Mouse (Mus musculus) hindbrain, embryonic 12.5 days (tissue): ENCODE measurements around the gene Rcor1. TPM values are rescaled to one million over a fixed set of nuclear protein-coding genes. Genes with fewer than 3 reads are reported as not detected.

Experiments used
- ATAC-seq: fragments of 200-750 bp; cut with Nextera tagmentation; 2 replicates; pipeline ENCODE4 v1.8.0; 2017; ENCODE audit warnings: moderate TSS enrichment; ENCODE audit not compliant: low FRiP score
- H3K27ac ChIP-seq: fragments of 300-500 bp; sonication (generic); 2 replicates; pipeline ENCODE4 v1.5.1; 2016; ENCODE audit warnings: mild to moderate bottlenecking
- H3K27me3 ChIP-seq: fragments of 300-500 bp; sonication (generic); 2 replicates; pipeline ENCODE4 v1.6.1; 2016; ENCODE audit warnings: mild to moderate bottlenecking
- H3K36me3 ChIP-seq: fragments of 300-500 bp; sonication (generic); 2 replicates; pipeline ENCODE4 v1.6.1; 2016; ENCODE audit warnings: mild to moderate bottlenecking
- H3K4me1 ChIP-seq: fragments of 300-500 bp; sonication (generic); 2 replicates; pipeline ENCODE4 v1.6.1; 2016
- H3K4me2 ChIP-seq: fragments of 300-500 bp; sonication (generic); replicated peaks from 2 replicates; pipeline ENCODE4 v1.6.1; 2016; ENCODE audit warnings: mild to moderate bottlenecking
- H3K4me3 ChIP-seq: fragments of 300-500 bp; sonication (generic); 2 replicates; pipeline ENCODE4 v1.5.1; 2016; ENCODE audit warnings: mild to moderate bottlenecking
- H3K9ac ChIP-seq: fragments of 300-500 bp; sonication (generic); 2 replicates; pipeline ENCODE4 v1.6.1; 2016; ENCODE audit warnings: mild to moderate bottlenecking, moderate library complexity
- H3K9me3 ChIP-seq: fragments of 300-500 bp; sonication (generic); replicated peaks from 2 replicates; pipeline ENCODE4 v1.6.1; 2016; ENCODE audit warnings: mild to moderate bottlenecking
- WGBS: fragments of 180-500 bp; shearing (Covaris S2); methylation state at CpG from one replicate; pipeline ENCODE4 v1.1.7; 2016; 5-methylcytosine and 5-hydroxymethylcytosine counted together
- polyA plus RNA-seq: library from polyadenylated mRNA; unstranded; fragments of >200 nt; fragmentation: Nextera tagmentation; extraction: Ambion mirVana; gene quantifications from 2 replicates; pipeline ENCODE4 v1.2.1, GENCODE M21; 2016

The Rcor1 gene
- polyA plus RNA-seq, 1 experiment from 2014 or later: 10.0 TPM

DNA sequence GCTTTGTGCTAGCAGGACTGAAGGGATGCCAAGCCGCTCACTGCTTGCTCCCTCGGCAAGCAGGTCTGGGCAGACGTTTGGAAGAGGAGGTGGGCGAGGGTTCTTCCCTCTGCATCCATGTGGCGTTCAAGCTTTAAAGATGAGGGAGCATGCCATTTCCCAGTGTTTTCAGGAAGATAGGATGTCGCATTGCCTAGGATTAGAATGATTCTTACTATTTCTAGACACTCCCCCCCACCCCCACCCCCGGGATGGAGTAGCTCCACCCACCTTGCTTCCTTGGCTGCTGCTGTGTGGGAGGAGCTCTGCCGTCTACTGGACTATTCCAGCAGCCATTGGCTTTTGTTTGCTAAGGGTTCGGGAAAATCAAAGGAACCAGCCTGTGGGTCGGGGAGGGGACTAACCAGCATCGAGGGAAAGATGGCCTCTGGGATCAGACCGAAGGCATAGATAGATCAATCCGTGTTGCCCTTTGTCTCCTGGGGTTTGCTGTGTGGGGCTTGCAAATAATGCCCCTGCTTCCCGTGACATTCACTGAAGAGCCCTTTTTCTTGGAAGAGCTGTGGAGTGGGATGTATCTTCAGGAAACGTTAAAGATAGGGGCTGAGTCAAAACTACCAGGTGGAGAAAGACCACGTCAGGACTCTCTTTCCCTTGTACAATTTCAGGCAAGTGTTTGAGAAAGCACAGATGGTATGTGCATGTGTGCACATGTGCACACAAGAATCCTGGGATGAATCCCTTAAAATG is 123.3 kb downstream of the Rcor1 start:
- peak overlapping the region; percentile 32 for H3K9ac ChIP-seq
- H3K4me3 ChIP-seq: peak overlapping the region; percentile 7; the same call in 1 of the 2 replicates
- H3K36me3 ChIP-seq: no peaks in the 10 kb centered on the region
- H3K27ac ChIP-seq: peak overlapping the region; percentile 82
- H3K9me3 ChIP-seq: no peaks in the 10 kb centered on the region
- 11% methylated on average over 16 of the region's 16 CpGs for WGBS
- peak; percentile 47 for ATAC-seq
- H3K4me2 ChIP-seq: peak overlapping the region; percentile 46
- peaks cover 35% of the 10 kb centered on the region for H3K4me1 ChIP-seq
- no peaks in the 10 kb centered on the region for H3K27me3 ChIP-seq

DNA sequence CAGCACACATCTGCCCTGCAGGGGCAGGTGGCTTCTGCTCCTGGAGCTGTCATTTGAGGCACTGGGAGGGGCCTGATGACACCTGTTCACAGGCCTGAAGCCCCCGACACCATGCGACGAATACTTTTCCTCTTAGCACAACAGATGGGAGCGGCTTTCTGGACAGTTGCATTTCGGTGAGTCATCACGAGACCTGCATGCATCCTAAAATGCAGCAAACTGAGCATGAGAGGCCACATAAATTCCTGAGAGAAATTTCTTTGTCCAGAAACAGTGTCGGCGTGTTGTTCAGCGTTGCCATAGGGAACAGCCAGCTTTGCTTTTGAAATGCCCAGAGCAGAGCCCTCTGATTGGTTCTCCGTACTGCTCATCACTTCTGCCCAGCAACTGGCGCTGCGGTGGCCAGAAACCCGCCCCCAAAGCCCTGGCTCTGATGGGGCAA is 125.2 kb downstream of the Rcor1 start:
- Histone ChIP-seq H3K9me3 (no peaks in the 10 kb centered on the region), H3K4me1 (peaks cover 50% of the 10 kb centered on the region), H3K4me2 (peak overlapping the region; percentile 65), H3K4me3 (peak overlapping the region; percentile 31), H3K36me3 (no peaks in the 10 kb centered on the region), H3K27me3 (no peaks in the 10 kb centered on the region), H3K9ac (peak overlapping the region; percentile 53; the same call in 1 of the 2 replicates), H3K27ac (peak overlapping the region; percentile 91)
- 1% methylated on average over 13 of the region's 13 CpGs for WGBS
- peak; percentile 87 for ATAC-seq

DNA sequence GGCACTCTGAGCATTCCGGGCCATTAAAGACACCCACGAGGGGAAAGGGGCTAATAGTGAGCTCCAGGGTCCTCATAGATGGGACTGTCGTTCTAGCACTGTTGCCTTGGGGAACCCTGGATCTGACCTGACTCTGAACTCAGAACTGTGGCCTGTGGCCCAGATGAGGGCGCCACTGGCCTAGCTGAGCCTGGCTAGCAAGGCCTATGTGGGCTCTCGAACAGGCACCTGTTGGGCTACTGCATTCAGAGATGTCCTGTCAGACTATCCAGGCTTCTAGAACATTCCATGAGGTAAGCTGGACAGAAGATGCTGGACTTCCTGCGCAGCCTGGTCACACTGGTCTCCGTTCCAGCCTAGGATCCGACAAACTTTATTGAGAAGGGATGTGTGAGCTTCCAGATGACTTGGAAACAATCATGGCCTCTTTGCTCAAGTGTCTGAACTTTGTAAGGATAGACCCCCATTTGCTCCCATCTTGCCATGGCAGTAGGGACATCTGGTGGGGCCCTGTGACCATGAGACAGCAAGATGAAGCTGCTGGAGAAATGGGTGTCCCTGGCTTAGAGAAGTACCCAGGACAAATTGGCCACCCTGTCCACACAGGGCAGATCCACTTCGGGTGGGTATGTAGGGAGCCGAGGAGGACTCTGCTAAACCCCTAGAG is 126.1 kb downstream of the Rcor1 start:
- H3K27me3 ChIP-seq: no peaks in the 10 kb centered on the region
- H3K27ac ChIP-seq: peak overlapping the region; percentile 91
- H3K9me3 ChIP-seq: no peaks in the 10 kb centered on the region
- 70% methylated on average over 10 of the region's 10 CpGs for WGBS
- ATAC-seq: peak; percentile 20
- peak overlapping the region; percentile 82 for H3K4me2 ChIP-seq
- H3K4me1 ChIP-seq: peaks cover 57% of the 10 kb centered on the region
- H3K4me3 ChIP-seq: peak overlapping the region; percentile 83
- peak overlapping the region; percentile 32; the same call in 1 of the 2 replicates for H3K9ac ChIP-seq
- H3K36me3 ChIP-seq: no peaks in the 10 kb centered on the region

Other genes with a start within 250 kb of the Rcor1 start
- gene Mok, start 198.4 kb upstream of the Rcor1 start, polyA plus RNA-seq: 12.6 and 13.5 TPM in 2 replicates
- gene Zfp839, start 189.1 kb upstream of the Rcor1 start, polyA plus RNA-seq: 6.3 and 6.9 TPM in 2 replicates
- 60.9 and 61.5 TPM in 2 replicates for gene Cinp, start 150.2 kb upstream of the Rcor1 start, polyA plus RNA-seq
- gene Tecpr2, start 150.1 kb upstream of the Rcor1 start, polyA plus RNA-seq: 8.4 and 8.8 TPM in 2 replicates
- gene Ankrd9, start 60.3 kb upstream of the Rcor1 start, polyA plus RNA-seq: 10.0 and 11.2 TPM in 2 replicates
- gene Traf3, start 127.0 kb downstream of the Rcor1 start, polyA plus RNA-seq: 23.4 and 23.9 TPM in 2 replicates
- gene 4930595D18Rik, start 145.1 kb downstream of the Rcor1 start, polyA plus RNA-seq: not detected in 2 replicates
- gene Amn, start 231.7 kb downstream of the Rcor1 start, polyA plus RNA-seq: 0.69 and 1.0 TPM in 2 replicates